ENCODE assay signal across 9 mouse cellular contexts in genomic region chr2:13299031-13299430, GRCm38 (mm10). TPM values are rescaled to one million over a fixed set of nuclear protein-coding genes. Genes with fewer than 3 reads are reported as not detected.
A peak's percentile ranks its signal among the peaks of the same experiment; 100 is the strongest.
DNase-seq lines count a peak whose midpoint lies in the region; ATAC-seq and TF ChIP-seq lines count a peak whose summit lies in the region.
"Had no signal": no experiment of that assay in that cellular context is flagged by ENCODE, and none has a peak within 500 bp of the region (broad histone marks: within the 10 kb centered on the region; RNA-seq: fewer than 3 reads in every experiment).

No protein-coding gene starts in this region.

- TF ChIP-seq CTCF in layer of hippocampus, adult 2 months (conservative IDR thresholded peaks at IDR 0.05) = peak; percentile 75
- TF ChIP-seq CTCF in stomach, postnatal 0 days (IDR thresholded peaks at IDR 0.05; ENCODE audit: low read depth) = peak; percentile 66

- DNase-seq in layer of hippocampus, adult 2 months (ENCODE audit: low spot score in 2 of 2) = no peak
- no peak for DNase-seq in layer of hippocampus, postnatal 36 days
- DNase-seq in MN1 (ENCODE audit: low spot score) = peak; percentile 35
- DNase-seq in fibroblast of lung, adult 2 months (ENCODE audit: low read depth) = peak; percentile 32
- DNase-seq in lung, postnatal 14 days = peak; percentile 26
- DNase-seq in stomach, postnatal 0 days (ENCODE audit: low spot score) = no peak
- no peak for DNase-seq in cerebellum, postnatal 25 days

- H3K27me3 ChIP-seq in stomach, postnatal 0 days (ENCODE audit: control insufficient read depth, insufficient read depth, low read length) = no peaks in the 10 kb centered on the region
- H3K27me3 ChIP-seq: liver, embryonic 15.5 days had no signal

- H3K27ac ChIP-seq in layer of hippocampus, adult 2 months = no peak overlapping the region
- no peak overlapping the region for H3K27ac ChIP-seq in stomach, postnatal 0 days (replicated peaks)
- H3K27ac ChIP-seq: liver, embryonic 15.5 days had no signal

- H3K4me1 ChIP-seq in stomach, postnatal 0 days (replicated peaks; ENCODE audit: control insufficient read depth, insufficient read depth) = no peaks in the 10 kb centered on the region
- H3K4me1 ChIP-seq: liver, embryonic 15.5 days had no signal

- no peak for ATAC-seq in stomach, postnatal 0 days (ENCODE audit: low FRiP score, low TSS enrichment)
- no peak for ATAC-seq in activated CD4-positive, CD25-positive, alpha-beta regulatory T cell, adult 4 months

- WGBS in stomach, postnatal 0 days = 19% methylated on average over 3 of the region's 3 CpGs

- H3K9me3 ChIP-seq in stomach, postnatal 0 days (ENCODE audit: control insufficient read depth, low read length) = no peaks in the 10 kb centered on the region
- H3K9me3 ChIP-seq: liver, embryonic 15.5 days had no signal

- H3K36me3 ChIP-seq in stomach, postnatal 0 days (ENCODE audit: control insufficient read depth, insufficient read depth, low read length) = no peaks in the 10 kb centered on the region
- H3K36me3 ChIP-seq: liver, embryonic 15.5 days had no signal

- no peak for TF ChIP-seq EP300 in stomach, postnatal 0 days (optimal IDR thresholded peaks at IDR 0.05)

- H3K9ac ChIP-seq in stomach, postnatal 0 days (ENCODE audit: low read length) = no peak overlapping the region
- H3K9ac ChIP-seq: liver, embryonic 15.5 days had no signal

- no peak overlapping the region for H3K4me2 ChIP-seq in stomach, postnatal 0 days (replicated peaks; ENCODE audit: low read depth)
- H3K4me2 ChIP-seq: liver, embryonic 15.5 days had no signal

- H3K4me3 ChIP-seq in layer of hippocampus, adult 2 months = no peak overlapping the region
- H3K4me3 ChIP-seq in stomach, postnatal 0 days (ENCODE audit: low read depth, low read length) = no peak overlapping the region
- H3K4me3 ChIP-seq: liver, embryonic 15.5 days had no signal

RNA-seq across cellular contexts. Expression of gene Rsu1, which starts 27.8 kb away (rescaled TPM):
- 10 to 100 TPM; 36.2 to 36.5 TPM for total RNA-seq in layer of hippocampus, adult 2 months (2021)
- total RNA-seq in layer of hippocampus, postnatal 36 days (2021) = 10 to 100 TPM; 35.3 to 37.8 TPM
- 112 and 125 TPM in 2 replicates for polyA plus RNA-seq in stomach, postnatal 0 days (2015; fragmentation: Nextera tagmentation; extraction: Ambion mirVana)
- 10 to 100 TPM; 73.2 to 78.3 TPM for polyA plus RNA-seq in activated CD4-positive, CD25-positive, alpha-beta regulatory T cell, adult 4 months (2017; shearing (Covaris generic))

Comparison
In these comparisons a context has a peak if more than half of its experiments do, and no peak if none do; other contexts are left out.
1. DNase-seq: peak in MN1 (single experiment), fibroblast of lung, adult 2 months (single experiment) and lung, postnatal 14 days (single experiment); none in layer of hippocampus, adult 2 months (0 of 2), layer of hippocampus, postnatal 36 days (0 of 2), stomach, postnatal 0 days (single experiment) and cerebellum, postnatal 25 days (0 of 2).